Comparison of ENCODE assay signal across 22 mouse cellular contexts in genomic region chr13:9983293-9983692, GRCm38 (mm10).
DNase-seq lines count a peak whose midpoint lies in the region; ATAC-seq lines count a peak whose summit lies in the region.
"Had no signal": no experiment of that assay in that cellular context is flagged by ENCODE, and none has a peak within 500 bp of the region (broad histone marks: within the 10 kb centered on the region; RNA-seq: fewer than 3 reads in every experiment).

No protein-coding gene starts in this region.

- peak; percentile 7 for DNase-seq in embryonic facial prominence, embryonic 14.5 days (ENCODE audit: low spot score)
- no peak for DNase-seq in embryonic facial prominence, embryonic 10.5 days (ENCODE audit: low spot score)
- peak; percentile 11 for DNase-seq in kidney, postnatal 10 days
- DNase-seq: adrenal gland, adult 8-10 months; adrenal gland, postnatal 25 days; cerebellum, adult 2 months; cerebellum, adult 9-11 months; cerebellum, postnatal 25 days; embryo, embryonic 11 days; forebrain, postnatal 0 days; gastrocnemius, adult 2 months; gastrocnemius, postnatal 14 days had no signal

- H3K4me1 ChIP-seq in embryonic facial prominence, embryonic 14.5 days (ENCODE audit: control insufficient read depth, insufficient read depth, low read length), result no peaks in the 10 kb centered on the region
- no peaks in the 10 kb centered on the region for H3K4me1 ChIP-seq in embryonic facial prominence, embryonic 10.5 days
- no peaks in the 10 kb centered on the region for H3K4me1 ChIP-seq in kidney, embryonic 14.5 days (ENCODE audit: control insufficient read depth, insufficient read depth, low read length)
- H3K4me1 ChIP-seq: embryonic facial prominence, embryonic 15.5 days; hindbrain, embryonic 12.5 days; hindbrain, embryonic 15.5 days; intestine, embryonic 15.5 days had no signal

- ATAC-seq in embryonic facial prominence, embryonic 14.5 days (ENCODE audit: low read depth), result no peak
- ATAC-seq in kidney, embryonic 14.5 days (ENCODE audit: low FRiP score, low TSS enrichment), result no peak
- 0 out of 2 replicates have a peak, but pooled peaks have one; percentile 24 for ATAC-seq in megakaryocyte progenitor cell, adult 5-6 weeks (replicated peaks; ENCODE audit: poor library complexity)
- no peak for ATAC-seq in cerebellum, adult (ENCODE audit: insufficient number of reproducible peaks, low FRiP score, low TSS enrichment)
- ATAC-seq: activated CD4-positive, CD25-positive, alpha-beta regulatory T cell, adult 4 months; forebrain, embryonic 14.5 days; forebrain, postnatal 0 days; intestine, embryonic 15.5 days had no signal

- H3K9me3 ChIP-seq in embryonic facial prominence, embryonic 14.5 days (ENCODE audit: control insufficient read depth, low read length), result no peaks in the 10 kb centered on the region
- H3K9me3 ChIP-seq in embryonic facial prominence, embryonic 10.5 days, result no peaks in the 10 kb centered on the region
- H3K9me3 ChIP-seq in kidney, embryonic 14.5 days (ENCODE audit: control insufficient read depth, low read length), result no peaks in the 10 kb centered on the region
- H3K9me3 ChIP-seq: embryonic facial prominence, embryonic 15.5 days; hindbrain, embryonic 12.5 days; hindbrain, embryonic 15.5 days; intestine, embryonic 15.5 days had no signal

- no peaks in the 10 kb centered on the region for H3K36me3 ChIP-seq in embryonic facial prominence, embryonic 14.5 days (ENCODE audit: control insufficient read depth, insufficient read depth, low read length)
- H3K36me3 ChIP-seq in embryonic facial prominence, embryonic 10.5 days (replicated peaks), result no peaks in the 10 kb centered on the region
- no peaks in the 10 kb centered on the region for H3K36me3 ChIP-seq in kidney, embryonic 14.5 days (ENCODE audit: control insufficient read depth, insufficient read depth, low read length)
- H3K36me3 ChIP-seq: embryonic facial prominence, embryonic 15.5 days; hindbrain, embryonic 12.5 days; hindbrain, embryonic 15.5 days; intestine, embryonic 15.5 days had no signal

- H3K27me3 ChIP-seq in embryonic facial prominence, embryonic 14.5 days (replicated peaks; ENCODE audit: control insufficient read depth, insufficient read depth, low read length), result no peaks in the 10 kb centered on the region
- no peaks in the 10 kb centered on the region for H3K27me3 ChIP-seq in embryonic facial prominence, embryonic 10.5 days (replicated peaks; ENCODE audit: low read depth, poor library complexity, severe bottlenecking)
- H3K27me3 ChIP-seq in kidney, embryonic 14.5 days (ENCODE audit: control insufficient read depth, insufficient read depth, low read length), result no peaks in the 10 kb centered on the region
- H3K27me3 ChIP-seq: embryonic facial prominence, embryonic 15.5 days; hindbrain, embryonic 12.5 days; hindbrain, embryonic 15.5 days; intestine, embryonic 15.5 days had no signal

- no peak overlapping the region for H3K9ac ChIP-seq in embryonic facial prominence, embryonic 14.5 days (ENCODE audit: low read depth, low read length)
- H3K9ac ChIP-seq in kidney, embryonic 14.5 days (ENCODE audit: low read depth, low read length), result no peak overlapping the region
- H3K9ac ChIP-seq: embryonic facial prominence, embryonic 15.5 days; forebrain, postnatal 0 days; hindbrain, embryonic 12.5 days; hindbrain, embryonic 15.5 days; intestine, embryonic 15.5 days had no signal

- no peak overlapping the region for H3K27ac ChIP-seq in embryonic facial prominence, embryonic 14.5 days (replicated peaks; ENCODE audit: low read depth, low read length)
- no peak overlapping the region for H3K27ac ChIP-seq in embryonic facial prominence, embryonic 10.5 days (replicated peaks)
- no peak overlapping the region for H3K27ac ChIP-seq in kidney, embryonic 14.5 days (ENCODE audit: low read depth, low read length)
- H3K27ac ChIP-seq: embryonic facial prominence, embryonic 15.5 days; gastrocnemius, adult 2 months; hindbrain, embryonic 12.5 days; hindbrain, embryonic 15.5 days; intestine, embryonic 15.5 days had no signal

- 81% methylated on average over 2 of the region's 2 CpGs for WGBS in embryonic facial prominence, embryonic 14.5 days
- 88% methylated on average over 2 of the region's 2 CpGs for WGBS in embryonic facial prominence, embryonic 10.5 days
- WGBS in kidney, embryonic 14.5 days, result 77% methylated on average over 2 of the region's 2 CpGs

- H3K4me2 ChIP-seq in embryonic facial prominence, embryonic 14.5 days (ENCODE audit: low read depth, low read length), result no peak overlapping the region
- no peak overlapping the region for H3K4me2 ChIP-seq in kidney, embryonic 14.5 days (replicated peaks; ENCODE audit: low read depth, low read length)
- H3K4me2 ChIP-seq: embryonic facial prominence, embryonic 15.5 days; heart, embryonic 11.5 days; hindbrain, embryonic 12.5 days; hindbrain, embryonic 15.5 days; intestine, embryonic 15.5 days had no signal

- H3K4me3 ChIP-seq in embryonic facial prominence, embryonic 14.5 days (ENCODE audit: low read depth, low read length), result no peak overlapping the region
- no peak overlapping the region for H3K4me3 ChIP-seq in embryonic facial prominence, embryonic 10.5 days
- H3K4me3 ChIP-seq in kidney, embryonic 14.5 days (ENCODE audit: low read length), result no peak overlapping the region
- H3K4me3 ChIP-seq: embryonic facial prominence, embryonic 15.5 days; gastrocnemius, adult 2 months; hindbrain, embryonic 12.5 days; hindbrain, embryonic 15.5 days; intestine, embryonic 15.5 days had no signal
